Mouse (Mus musculus) brown adipose tissue, adult 24 weeks (tissue): ENCODE data around the gene Pias3. TPM values are rescaled to one million over a fixed set of nuclear protein-coding genes. Genes with fewer than 3 reads are reported as not detected.
"Not testable (repeated sequence)": the region's sequence is repeated elsewhere in the genome, so short reads cannot be mapped to it uniquely, and the experiment has no call there.

Source experiments
- H3K27ac ChIP-seq: fragments of 200-500 bp; replicated peaks from 2 replicates; pipeline ENCODE4 v1.5.1; 2012; ENCODE audit warnings: low read depth, mild to moderate bottlenecking, low read length
- H3K4me1 ChIP-seq: fragments of 200-500 bp; 2 replicates; pipeline ENCODE4 v1.6.1; 2012; ENCODE audit warnings: low read length, mixed read lengths; ENCODE audit not compliant: control insufficient read depth, insufficient read depth, insufficient read length
- H3K4me3 ChIP-seq: fragments of 200-500 bp; 2 replicates; pipeline ENCODE4 v1.5.1; 2012; ENCODE audit warnings: low read depth, mild to moderate bottlenecking, low read length, moderate library complexity; ENCODE audit not compliant: insufficient read depth
- polyA plus RNA-seq: library from polyadenylated mRNA; stranded (reverse); fragments of >200 nt; gene quantifications from 2 replicates; pipeline ENCODE4 v1.2.4, GENCODE M21; 2012; ENCODE audit not compliant: missing spikeins, insufficient read depth, insufficient read length

Pias3 gene
- polyA plus RNA-seq, result 8.2 and 9.0 TPM in 2 replicates

DNA sequence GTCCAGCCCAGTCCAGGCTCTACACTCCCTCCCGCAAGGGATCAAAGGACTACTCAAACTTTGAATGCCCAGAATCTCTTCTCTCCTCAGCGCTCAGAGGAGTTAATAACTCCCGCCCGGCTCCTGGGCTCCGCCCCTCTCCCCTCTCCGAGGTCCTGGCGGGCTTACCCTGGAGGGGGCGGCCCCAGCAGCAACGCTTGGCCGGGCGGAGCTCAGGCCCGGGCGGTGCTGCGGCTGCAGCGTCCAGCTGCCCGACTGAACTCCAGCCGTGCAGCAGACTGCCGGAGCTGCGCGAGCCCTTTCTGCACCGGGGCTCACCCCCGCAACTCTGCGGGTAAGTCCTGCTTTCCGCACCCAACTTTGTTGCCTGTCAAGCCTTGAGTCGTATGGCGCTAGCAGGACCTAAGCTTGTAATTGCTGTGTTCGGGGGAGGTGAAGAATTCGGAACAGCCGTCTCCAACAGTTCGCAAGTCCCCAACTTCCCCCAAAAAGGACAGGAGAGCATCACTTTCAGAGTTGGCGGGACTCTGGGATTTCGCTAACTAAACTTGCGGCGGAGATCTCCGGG, at the start of gene Pias3:
TSS of gene Pias3 (plus strand) at position 187 of the 568 bp plus-strand sequence.
- no peaks in the 10 kb centered on the region for H3K4me1 ChIP-seq
- peak within 1 kb of the TSS; percentile 95 for H3K4me3 ChIP-seq
- H3K27ac ChIP-seq, result peak within 1 kb of the TSS; percentile 61

GRCm38 (mm10) chr3:96647365-96647764, 48.8 kb upstream of the Pias3 start:
- no peak overlapping the region for H3K27ac ChIP-seq
- no peak overlapping the region for H3K4me3 ChIP-seq
- no peaks in the 10 kb centered on the region for H3K4me1 ChIP-seq

DNA sequence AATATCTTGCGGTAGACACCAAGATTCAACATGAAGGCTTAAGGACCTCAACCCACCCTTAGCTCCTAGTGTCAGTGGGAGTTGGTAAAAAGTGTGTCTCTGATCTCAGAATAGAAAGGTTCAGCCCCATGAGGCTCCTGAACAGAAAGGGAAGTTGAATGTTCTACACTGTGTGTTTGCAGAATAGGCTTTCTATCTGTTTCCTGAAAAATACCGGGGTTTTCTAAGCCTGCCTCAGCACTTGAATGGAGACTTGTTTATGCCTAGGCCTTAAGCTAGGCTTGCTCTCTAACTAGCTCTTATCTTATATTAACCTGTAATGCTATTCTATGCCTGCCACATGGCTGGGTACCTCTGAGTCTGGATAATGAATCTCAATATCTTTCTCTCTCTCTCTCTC, 35.3 kb upstream of the Pias3 start:
- no peak overlapping the region for H3K27ac ChIP-seq
- H3K4me1 ChIP-seq, result no peaks in the 10 kb centered on the region
- no peak overlapping the region for H3K4me3 ChIP-seq

DNA sequence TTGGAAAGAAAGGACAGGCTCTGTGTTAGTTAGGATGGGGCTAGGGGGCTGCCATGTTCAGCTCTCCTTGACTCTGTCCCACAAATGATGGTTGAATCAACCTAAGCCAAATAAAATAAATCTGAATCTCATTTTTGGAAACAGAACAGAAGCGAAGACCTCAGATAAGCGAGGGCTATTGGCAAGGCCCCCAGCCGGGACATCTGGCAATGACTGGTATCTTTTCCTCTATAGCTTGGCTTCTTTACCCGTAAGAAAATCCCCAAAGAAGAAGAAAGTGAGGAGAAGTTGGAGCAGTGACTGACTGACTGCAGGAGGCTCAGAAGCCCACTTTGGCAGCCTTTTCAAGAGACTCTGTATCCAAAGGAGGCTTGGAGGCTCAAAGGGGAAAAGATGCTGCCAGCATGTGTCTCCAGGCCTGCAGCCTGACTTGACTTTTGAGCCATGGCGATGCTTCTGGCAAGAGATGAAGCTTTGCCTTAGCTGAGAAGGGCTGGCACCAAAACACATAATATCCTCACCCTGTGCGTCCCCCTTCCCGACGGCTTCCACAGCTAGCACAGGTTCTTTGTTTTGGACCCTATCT, 33.4 kb upstream of the Pias3 start:
- no peaks in the 10 kb centered on the region for H3K4me1 ChIP-seq
- H3K4me3 ChIP-seq, result no peak overlapping the region
- no peak overlapping the region for H3K27ac ChIP-seq

DNA sequence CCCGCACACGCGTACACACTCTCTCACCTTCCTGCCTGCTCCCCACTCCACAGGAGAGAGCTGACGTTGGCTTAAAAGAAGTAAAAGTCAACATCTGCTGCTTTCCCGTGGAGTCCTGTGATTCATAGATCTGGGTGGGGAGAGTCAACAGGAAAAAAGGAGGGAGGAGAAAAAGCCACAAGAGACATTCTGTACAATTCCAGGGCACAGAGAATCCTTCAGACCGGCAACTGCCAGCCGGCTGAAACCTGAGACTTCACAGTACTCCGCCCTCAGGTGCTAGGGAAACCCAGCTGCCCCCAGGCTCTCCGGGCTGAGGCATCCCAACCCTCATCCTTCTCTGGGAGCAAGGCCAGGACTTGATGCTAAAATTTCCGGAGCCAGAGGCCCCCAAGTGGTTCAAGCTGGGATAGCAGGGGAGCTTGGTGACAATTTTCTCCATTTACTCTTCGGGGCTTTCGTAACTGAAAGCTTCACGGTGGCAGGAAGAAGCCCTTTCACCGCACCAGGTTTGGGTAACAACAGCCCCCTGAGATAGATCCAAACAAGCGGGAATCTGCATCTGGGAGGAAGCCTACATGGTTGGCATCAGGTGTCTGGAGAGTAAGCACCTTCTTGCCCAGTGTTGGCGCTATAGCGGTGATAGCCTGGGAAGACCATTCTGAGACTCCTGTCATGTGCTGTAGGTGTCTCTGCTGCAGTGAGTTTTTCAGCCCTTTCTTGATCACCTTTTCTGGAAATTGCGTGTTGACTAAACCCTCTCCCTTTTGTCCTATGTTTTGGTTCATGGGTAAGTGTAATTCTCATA, 32.5 kb upstream of the Pias3 start:
- Histone ChIP-seq H3K4me1 (no peaks in the 10 kb centered on the region), H3K4me3 (peak overlapping the region; percentile 39), H3K27ac (no peak overlapping the region)

GRCm38 (mm10) chr3:96665732-96666363, 30.3 kb upstream of the Pias3 start:
- not testable (repeated sequence) for H3K4me3 ChIP-seq, H3K4me1 ChIP-seq, H3K27ac ChIP-seq

DNA sequence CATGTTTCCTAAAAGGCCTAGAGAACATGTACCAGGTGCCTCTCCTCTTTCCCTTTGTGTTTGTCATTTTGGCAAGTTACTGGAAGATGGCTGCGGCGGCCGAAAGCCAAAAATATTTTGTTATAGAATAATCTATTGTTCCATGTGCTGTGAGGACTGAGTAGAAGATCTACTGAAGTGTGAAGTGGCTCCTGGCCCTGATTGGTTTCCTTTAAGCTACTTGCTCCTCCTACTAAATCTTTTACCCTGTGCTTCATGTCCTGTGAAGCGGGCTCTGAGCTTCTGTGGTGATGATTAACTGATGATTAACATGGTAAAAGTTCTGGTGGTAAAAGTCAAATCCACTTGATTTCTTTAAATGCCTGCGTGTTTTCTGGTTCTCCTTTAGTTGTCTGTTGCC, 29.3 kb upstream of the Pias3 start:
- Histone ChIP-seq H3K4me1 (peaks cover 2% of the 10 kb centered on the region; the same call in 1 of the 2 replicates), H3K4me3 (no peak overlapping the region), H3K27ac (no peak overlapping the region)

DNA sequence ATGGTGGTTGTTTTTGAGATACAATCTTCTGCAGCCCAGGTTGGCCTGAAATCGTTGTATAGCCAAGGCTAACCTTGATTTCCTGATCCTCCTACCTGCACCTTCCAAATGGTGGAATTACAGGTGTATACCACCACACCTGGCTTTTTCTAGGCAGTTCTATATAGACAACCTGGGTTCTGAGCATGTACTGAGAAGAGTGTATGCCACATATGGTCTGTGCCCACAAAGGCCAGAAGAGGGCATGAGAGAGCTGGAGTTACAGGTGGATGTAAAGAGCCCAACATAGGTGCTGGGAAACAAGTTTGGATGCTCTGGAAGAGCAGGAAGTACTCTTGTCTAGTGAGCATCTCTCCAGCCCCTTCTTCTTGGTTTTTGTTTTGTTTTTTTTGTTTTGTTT, 28.9 kb upstream of the Pias3 start:
- peaks cover 2% of the 10 kb centered on the region; the same call in 1 of the 2 replicates for H3K4me1 ChIP-seq
- no peak overlapping the region for H3K4me3 ChIP-seq
- no peak overlapping the region for H3K27ac ChIP-seq

DNA sequence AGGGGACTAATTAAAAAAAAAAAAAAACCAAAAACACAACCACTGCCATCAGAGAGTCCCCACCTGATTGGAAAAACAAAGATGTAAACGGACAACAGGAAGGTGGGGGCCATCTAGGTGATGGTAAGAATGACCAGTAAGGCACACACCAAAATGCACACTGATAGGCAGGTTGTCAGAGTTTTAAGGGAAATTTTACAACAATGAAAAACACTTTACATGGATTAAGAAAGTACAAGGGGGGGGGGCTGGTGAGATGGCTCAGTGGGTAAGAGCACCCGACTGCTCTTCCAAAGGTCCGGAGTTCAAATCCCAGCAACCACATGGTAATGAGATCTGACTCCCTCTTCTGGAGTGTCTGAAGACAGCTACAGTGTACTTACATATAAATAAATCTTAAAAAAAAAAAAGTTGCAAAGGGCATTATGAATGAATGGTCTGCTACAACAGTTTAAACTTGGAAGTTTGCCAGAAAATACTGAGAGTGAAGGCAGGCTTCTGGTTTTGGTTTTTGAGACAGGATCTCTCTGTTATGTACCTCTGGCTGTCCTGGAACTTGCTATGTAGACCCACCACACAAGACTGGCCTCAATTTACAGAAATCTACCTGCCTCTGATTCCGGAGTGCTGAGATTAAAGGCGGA, 27.6 kb upstream of the Pias3 start:
- Histone ChIP-seq H3K27ac (no peak overlapping the region), H3K4me3 (no peak overlapping the region), H3K4me1 (peaks cover 2% of the 10 kb centered on the region; the same call in 1 of the 2 replicates)

DNA sequence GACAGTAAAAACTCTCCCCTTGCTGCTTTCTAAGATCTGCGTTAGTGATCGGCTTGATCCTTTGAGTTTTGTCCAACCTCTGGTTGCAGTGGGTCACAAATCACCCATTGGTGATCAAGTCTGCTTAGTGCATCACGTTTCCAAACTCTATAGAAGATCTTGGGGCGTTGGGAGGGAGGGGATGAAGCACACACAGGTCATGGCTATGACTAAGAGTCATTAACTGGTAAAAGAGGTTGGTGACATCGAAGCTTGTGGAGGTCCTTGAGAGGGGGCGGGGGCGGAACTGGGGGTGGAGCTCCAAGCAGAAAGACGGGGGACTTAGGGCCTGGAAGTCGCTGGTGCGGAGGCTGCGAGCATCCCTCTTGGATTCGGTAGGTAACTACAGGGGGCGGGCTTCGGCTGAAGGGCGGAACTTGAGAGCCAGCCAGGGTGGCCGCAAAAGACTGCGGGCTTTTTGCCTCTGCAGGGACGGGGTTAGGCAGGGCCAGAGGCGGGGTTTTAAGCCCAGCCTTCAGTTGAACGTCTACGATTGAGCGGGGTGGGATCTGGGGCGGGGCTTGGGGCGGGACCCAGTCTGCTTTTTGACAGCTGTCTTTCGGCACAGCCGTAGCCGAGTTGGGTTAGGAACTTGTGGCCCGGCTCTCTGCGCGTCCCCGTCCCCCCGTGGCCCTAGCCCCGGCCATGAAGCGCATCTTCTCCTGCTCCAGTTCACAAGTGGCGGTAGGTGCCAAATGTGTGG, 26.3 kb upstream of the Pias3 start, which contains the start of gene Ankrd35:
TSS of gene Ankrd35 (plus strand) at position 405 of the 742 bp plus-strand sequence.
- Histone ChIP-seq H3K4me3 (peak within 1 kb of the TSS; percentile 56), H3K27ac (no peak within 1 kb of the TSS), H3K4me1 (peaks cover 2% of the 10 kb centered on the region; the same call in 1 of the 2 replicates)

- Histone ChIP-seq H3K27ac (no peak overlapping the region), H3K4me1 (peaks cover 2% of the 10 kb centered on the region; the same call in 1 of the 2 replicates), H3K4me3 (no peak overlapping the region)
Measured at GRCm38 (mm10) chr3:96671519-96671918, 24.7 kb upstream of the Pias3 start.

DNA sequence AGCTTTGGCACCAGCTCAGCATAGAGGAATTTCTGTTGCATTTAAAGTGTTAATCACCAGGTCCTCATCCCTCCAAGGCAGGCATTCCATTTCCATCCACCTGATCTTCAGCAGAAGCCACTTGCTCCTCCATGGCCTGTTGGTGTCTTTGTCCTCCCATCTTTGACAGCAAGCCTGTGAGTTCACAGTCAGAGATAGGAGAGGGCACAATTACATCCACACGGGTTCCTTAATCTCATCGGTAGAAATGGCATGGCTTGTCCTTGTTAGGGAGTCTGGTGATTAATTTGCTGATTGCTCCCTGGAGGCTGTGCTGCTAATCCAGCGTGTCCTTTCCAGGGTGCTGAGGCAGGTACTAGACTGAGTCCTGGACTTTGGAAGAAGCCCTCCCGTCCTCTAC, 22.7 kb upstream of the Pias3 start:
- no peak overlapping the region for H3K27ac ChIP-seq
- H3K4me1 ChIP-seq, result peaks cover 2% of the 10 kb centered on the region; the same call in 1 of the 2 replicates
- H3K4me3 ChIP-seq, result no peak overlapping the region

DNA sequence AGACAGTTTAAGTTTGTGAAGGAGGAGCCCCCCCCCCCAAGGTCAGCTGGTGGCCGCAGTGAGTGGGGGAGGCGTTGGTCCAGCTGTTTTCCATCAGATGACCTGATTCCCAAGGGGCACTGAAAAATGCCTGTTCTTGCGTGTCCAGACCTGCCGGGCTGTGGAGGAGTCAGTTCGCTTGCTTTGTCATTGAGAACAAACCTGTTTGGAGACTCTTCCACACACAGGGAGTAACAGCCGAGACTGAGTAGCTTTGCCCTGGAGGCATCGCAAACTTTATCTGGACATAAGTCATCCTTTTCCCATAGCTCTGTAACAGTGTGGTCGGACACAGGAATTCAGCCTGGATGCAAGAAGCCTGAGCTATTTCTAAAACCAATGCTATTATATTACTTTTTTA, 21.7 kb upstream of the Pias3 start:
- H3K4me1 ChIP-seq, result peaks cover 2% of the 10 kb centered on the region; the same call in 1 of the 2 replicates
- H3K4me3 ChIP-seq, result no peak overlapping the region
- no peak overlapping the region for H3K27ac ChIP-seq

GRCm38 (mm10) chr3:96675171-96675570, 21.0 kb upstream of the Pias3 start:
- no peak overlapping the region for H3K27ac ChIP-seq
- no peaks in the 10 kb centered on the region for H3K4me1 ChIP-seq
- H3K4me3 ChIP-seq, result no peak overlapping the region
